Mouse (Mus musculus) thymus, adult 2 months (tissue): ENCODE measurements around the gene Taf6.

Experiments
- CTCF ChIP-seq: fragments of 200-500 bp; IDR thresholded peaks from 2 replicates; pipeline ENCODE4 v1.5.1; 2012; ENCODE audit warnings: mild to moderate bottlenecking, control low read depth, low read length, moderate library complexity, borderline replicate concordance; ENCODE audit not compliant: control insufficient read depth, poor library complexity, insufficient read depth; ENCODE audit errors: extremely low read depth
- POLR2A ChIP-seq: fragments of 200-500 bp; IDR thresholded peaks from 2 replicates; pipeline ENCODE4 v1.6.1; 2012; ENCODE audit warnings: mild to moderate bottlenecking, low read length, control low read depth, moderate library complexity; ENCODE audit not compliant: control insufficient read depth, poor library complexity, insufficient read depth; ENCODE audit errors: extremely low read depth

DNA sequence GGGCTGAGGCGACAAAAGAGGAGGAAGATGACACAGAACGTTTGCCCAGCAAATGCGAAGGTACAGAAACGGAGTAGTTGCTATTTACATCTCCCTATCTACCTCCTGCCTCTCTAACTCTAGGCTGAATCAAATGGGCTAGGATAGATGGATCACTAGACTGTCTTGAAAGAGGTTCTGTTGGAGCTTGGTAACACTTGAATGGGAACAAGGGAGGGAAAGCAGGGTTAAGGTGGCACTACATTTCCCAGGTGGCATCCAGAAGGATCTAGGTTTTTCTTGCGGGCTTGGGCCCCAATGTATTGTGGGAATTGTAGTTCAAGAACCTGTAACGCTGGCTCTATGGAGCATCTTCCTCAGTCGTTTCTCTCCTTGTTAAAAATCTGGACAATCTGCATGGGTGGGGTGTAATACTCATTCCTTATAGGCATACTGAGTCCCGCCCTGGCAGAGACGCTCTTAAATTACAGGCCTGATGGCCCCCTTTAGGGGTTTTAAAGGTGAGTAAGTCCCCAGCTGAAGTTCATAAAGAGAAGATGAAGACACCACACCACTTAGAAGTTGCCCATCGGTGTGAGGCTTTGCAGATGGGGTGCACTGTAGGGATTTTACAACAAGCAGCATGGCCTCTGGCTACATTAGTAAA is 533 bp upstream of the Taf6 start:
- no peak for TF ChIP-seq POLR2A
- no peak for TF ChIP-seq CTCF
